Mouse (Mus musculus): ENCODE measurements around the gene Gm14137.

Gm14137 gene

GRCm38 (mm10) chr2:119167866-119168256, 6.4 kb upstream of the Gm14137 start:
- in situ Hi-C loops (cut with MboI; ENCODE audit: low pct_unique_long_range_greater_than_20kb in 1 of 2, low sequenced_read_pairs in 2 of 2, unreplicated experiment in 1 of 2): no loop called here

- in situ Hi-C loops (cut with MboI; ENCODE audit: low pct_unique_long_range_greater_than_20kb in 1 of 2, low sequenced_read_pairs in 2 of 2, unreplicated experiment in 1 of 2): no loop called here
Observed at GRCm38 (mm10) chr2:119170282-119170681, 4.0 kb upstream of the Gm14137 start.

GRCm38 (mm10) chr2:119171574-119171973, 2.7 kb upstream of the Gm14137 start:
- in situ Hi-C loops (cut with MboI; ENCODE audit: low pct_unique_long_range_greater_than_20kb in 1 of 2, low sequenced_read_pairs in 2 of 2, unreplicated experiment in 1 of 2): no loop called here

- in situ Hi-C loops (cut with MboI; ENCODE audit: low pct_unique_long_range_greater_than_20kb in 1 of 2, low sequenced_read_pairs in 2 of 2, unreplicated experiment in 1 of 2): no loop called here
Observed at GRCm38 (mm10) chr2:119172446-119172845, 1.9 kb upstream of the Gm14137 start.

- in situ Hi-C loops (cut with MboI; ENCODE audit: low pct_unique_long_range_greater_than_20kb in 1 of 2, low sequenced_read_pairs in 2 of 2, unreplicated experiment in 1 of 2): no loop called here
Observed at GRCm38 (mm10) chr2:119172862-119173576, 1.3 kb upstream of the Gm14137 start.

- in situ Hi-C loops (cut with MboI; ENCODE audit: low pct_unique_long_range_greater_than_20kb in 1 of 2, low sequenced_read_pairs in 2 of 2, unreplicated experiment in 1 of 2): no loop called here
Observed at GRCm38 (mm10) chr2:119174866-119175265, 557 bp downstream of the Gm14137 start.

- in situ Hi-C loops (cut with MboI; ENCODE audit: low pct_unique_long_range_greater_than_20kb in 1 of 2, low sequenced_read_pairs in 2 of 2, unreplicated experiment in 1 of 2): no loop called here
Observed at GRCm38 (mm10) chr2:119175614-119176013, 1.3 kb downstream of the Gm14137 start.

- in situ Hi-C loops (cut with MboI; ENCODE audit: low pct_unique_long_range_greater_than_20kb in 1 of 2, low sequenced_read_pairs in 2 of 2, unreplicated experiment in 1 of 2): no loop called here
Observed at GRCm38 (mm10) chr2:119176761-119177160, 2.5 kb downstream of the Gm14137 start.

- in situ Hi-C loops (cut with MboI; ENCODE audit: low pct_unique_long_range_greater_than_20kb in 1 of 2, low sequenced_read_pairs in 2 of 2, unreplicated experiment in 1 of 2): no loop called here
Observed at GRCm38 (mm10) chr2:119177384-119177939, 3.2 kb downstream of the Gm14137 start.

- in situ Hi-C loops (cut with MboI; ENCODE audit: low pct_unique_long_range_greater_than_20kb in 1 of 2, low sequenced_read_pairs in 2 of 2, unreplicated experiment in 1 of 2): no loop called here
Observed at GRCm38 (mm10) chr2:119182914-119183313, 8.6 kb downstream of the Gm14137 start.

- in situ Hi-C loops (cut with MboI; ENCODE audit: low pct_unique_long_range_greater_than_20kb in 1 of 2, low sequenced_read_pairs in 2 of 2, unreplicated experiment in 1 of 2): no loop called here
Observed at GRCm38 (mm10) chr2:119189029-119189710, 14.9 kb downstream of the Gm14137 start.

- in situ Hi-C loops (cut with MboI; ENCODE audit: low pct_unique_long_range_greater_than_20kb in 1 of 2, low sequenced_read_pairs in 2 of 2, unreplicated experiment in 1 of 2): no loop called here
Observed at GRCm38 (mm10) chr2:119190969-119191368, 16.7 kb downstream of the Gm14137 start.

- in situ Hi-C loops (cut with MboI; ENCODE audit: low pct_unique_long_range_greater_than_20kb in 1 of 2, low sequenced_read_pairs in 2 of 2, unreplicated experiment in 1 of 2): no loop called here
Observed at GRCm38 (mm10) chr2:119194140-119194539, 19.8 kb downstream of the Gm14137 start.

GRCm38 (mm10) chr2:119196316-119197108, 22.2 kb downstream of the Gm14137 start:
- in situ Hi-C loops (cut with MboI; ENCODE audit: low pct_unique_long_range_greater_than_20kb in 1 of 2, low sequenced_read_pairs in 2 of 2, unreplicated experiment in 1 of 2): no loop called here

- in situ Hi-C loops (cut with MboI; ENCODE audit: low pct_unique_long_range_greater_than_20kb in 1 of 2, low sequenced_read_pairs in 2 of 2, unreplicated experiment in 1 of 2): no loop called here
Observed at GRCm38 (mm10) chr2:119197493-119197892, 23.2 kb downstream of the Gm14137 start.

- in situ Hi-C loops (cut with MboI; ENCODE audit: low pct_unique_long_range_greater_than_20kb in 1 of 2, low sequenced_read_pairs in 2 of 2, unreplicated experiment in 1 of 2): no loop called here
Observed at GRCm38 (mm10) chr2:119198049-119198448, 23.7 kb downstream of the Gm14137 start.

- in situ Hi-C loops (cut with MboI; ENCODE audit: low pct_unique_long_range_greater_than_20kb in 1 of 2, low sequenced_read_pairs in 2 of 2, unreplicated experiment in 1 of 2): no loop called here
Observed at GRCm38 (mm10) chr2:119198934-119199333, 24.6 kb downstream of the Gm14137 start.

GRCm38 (mm10) chr2:119202914-119203453, 28.7 kb downstream of the Gm14137 start:
- in situ Hi-C loops (cut with MboI; ENCODE audit: low pct_unique_long_range_greater_than_20kb in 1 of 2, low sequenced_read_pairs in 2 of 2, unreplicated experiment in 1 of 2): no loop called here
